Mouse (Mus musculus) cerebellum, postnatal 36 days (tissue): ENCODE results near the gene Themis.

Experiments used
- DNase-seq, 2 experiments: peaks; one replicate each; pipeline ENCODE4 v3.0.0; 2021 to 2022; ENCODE audit warnings: mixed read lengths in 2 of 2

Themis gene

GRCm38 (mm10) chr10:28668261-28668660, at the start of gene Themis:
Gene Themis, plus strand, starts transcription at chr10:28668360.
- no peak for DNase-seq

- no peak for DNase-seq
These were observed 48.7 kb upstream of the Themis start for GRCm38 (mm10) chr10:28619415-28619814.

GRCm38 (mm10) chr10:28636096-28636495, 32.1 kb upstream of the Themis start:
- DNase-seq = no peak

- no peak for DNase-seq
These were observed 26.3 kb upstream of the Themis start for GRCm38 (mm10) chr10:28641887-28642286.

GRCm38 (mm10) chr10:28647855-28648254, 20.3 kb upstream of the Themis start:
- DNase-seq = no peak

- DNase-seq = no peak
These were observed 18.9 kb upstream of the Themis start for GRCm38 (mm10) chr10:28649109-28649899.

GRCm38 (mm10) chr10:28649900-28650160, 18.3 kb upstream of the Themis start:
- DNase-seq = no peak

- DNase-seq = no peak
These were observed 16.2 kb upstream of the Themis start for GRCm38 (mm10) chr10:28651910-28652309.

GRCm38 (mm10) chr10:28654733-28655132, 13.4 kb upstream of the Themis start:
- no peak for DNase-seq

- DNase-seq = no peak
These were observed 3.0 kb upstream of the Themis start for GRCm38 (mm10) chr10:28665141-28665540.

GRCm38 (mm10) chr10:28673931-28674330, 5.8 kb downstream of the Themis start:
- no peak for DNase-seq

GRCm38 (mm10) chr10:28675337-28675736, 7.2 kb downstream of the Themis start:
- DNase-seq = no peak

GRCm38 (mm10) chr10:28694981-28695380, 26.8 kb downstream of the Themis start:
- DNase-seq = no peak

GRCm38 (mm10) chr10:28696032-28696431, 27.9 kb downstream of the Themis start:
- no peak for DNase-seq

GRCm38 (mm10) chr10:28698175-28698574, 30.0 kb downstream of the Themis start:
- no peak for DNase-seq

GRCm38 (mm10) chr10:28721828-28722227, 53.7 kb downstream of the Themis start:
- no peak for DNase-seq

- peak; percentile 3 to 5 for DNase-seq
These were observed 55.1 kb downstream of the Themis start for GRCm38 (mm10) chr10:28723266-28723665.

- DNase-seq = peak in 1 of 2 experiments; percentile 9
These were observed 62.0 kb downstream of the Themis start for GRCm38 (mm10) chr10:28730122-28730521.

GRCm38 (mm10) chr10:28737953-28738352, 69.8 kb downstream of the Themis start:
- DNase-seq = no peak

- no peak for DNase-seq
These were observed 78.3 kb downstream of the Themis start for GRCm38 (mm10) chr10:28746426-28746825.

- DNase-seq = no peak
These were observed 85.2 kb downstream of the Themis start for GRCm38 (mm10) chr10:28753321-28753720.

GRCm38 (mm10) chr10:28754927-28755326, 86.8 kb downstream of the Themis start:
- DNase-seq = no peak

- no peak for DNase-seq
These were observed 108.7 kb downstream of the Themis start for GRCm38 (mm10) chr10:28776777-28777402.

- no peak for DNase-seq
These were observed 131.3 kb downstream of the Themis start for GRCm38 (mm10) chr10:28799469-28799868.

- no peak for DNase-seq
These were observed 137.0 kb downstream of the Themis start for GRCm38 (mm10) chr10:28805160-28805559.
